Mouse (Mus musculus) erythroblast, embryonic 14.5 days (primary cell): ENCODE measurements around the gene Trak1. TPM values are rescaled to one million over a fixed set of nuclear protein-coding genes. Genes with fewer than 3 reads are reported as not detected.

Source experiments
- H3K27me3 ChIP-seq: 2 replicates; pipeline ENCODE4 v1.6.1; 2012; ENCODE audit warnings: inconsistent platforms; ENCODE audit not compliant: control insufficient read depth
- H3K36me3 ChIP-seq: 2 replicates; pipeline ENCODE4 v1.6.1; 2012; ENCODE audit warnings: mild to moderate bottlenecking, inconsistent platforms; ENCODE audit not compliant: control insufficient read depth
- H3K4me1 ChIP-seq: 2 replicates; pipeline ENCODE4 v1.6.1; 2012; ENCODE audit warnings: inconsistent platforms; ENCODE audit not compliant: control insufficient read depth
- H3K4me3 ChIP-seq: replicated peaks from 2 replicates; pipeline ENCODE3; 2012; ENCODE audit warnings: moderate library complexity, mild to moderate bottlenecking, inconsistent platforms
- H3K9me3 ChIP-seq: 2 replicates; pipeline ENCODE4 v1.6.1; 2012; ENCODE audit warnings: low read length, inconsistent platforms, mixed read lengths; ENCODE audit not compliant: control insufficient read depth
- GATA1 ChIP-seq: IDR thresholded peaks from 2 replicates; pipeline ENCODE4 v1.6.1; 2012; ENCODE audit warnings: low read length, inconsistent platforms, mixed read lengths
- TAL1 ChIP-seq: IDR thresholded peaks from 3 replicates; pipeline ENCODE4 v1.6.1; 2012; ENCODE audit warnings: low read length, inconsistent platforms, mixed read lengths
- polyA plus RNA-seq: library from polyadenylated mRNA; stranded (reverse); fragments of >175 nt; gene quantifications from 2 replicates; pipeline ENCODE4 v1.2.3, GENCODE M21; 2012

Gene Trak1
- polyA plus RNA-seq, 1 experiment = 1.2 TPM

GRCm38 (mm10) chr9:121420817-121421216 lies 123.5 kb downstream of the Trak1 start:
- Histone ChIP-seq H3K9me3 (peaks cover 3% of the 10 kb centered on the region; the same call in 1 of the 2 replicates), H3K36me3 (peaks cover 8% of the 10 kb centered on the region), H3K4me1 (peaks cover 49% of the 10 kb centered on the region), H3K4me3 (no peak overlapping the region), H3K27me3 (no peaks in the 10 kb centered on the region)
- TF ChIP-seq TAL1 (no peak), GATA1 (no peak)

GRCm38 (mm10) chr9:121422402-121422801 lies 125.1 kb downstream of the Trak1 start:
- Histone ChIP-seq H3K36me3 (peaks cover 10% of the 10 kb centered on the region), H3K4me3 (no peak overlapping the region), H3K27me3 (no peaks in the 10 kb centered on the region), H3K4me1 (peaks cover 65% of the 10 kb centered on the region), H3K9me3 (peaks cover 3% of the 10 kb centered on the region; the same call in 1 of the 2 replicates)
- TF ChIP-seq TAL1 (no peak), GATA1 (no peak)

- Histone ChIP-seq H3K9me3 (no peaks in the 10 kb centered on the region), H3K4me1 (peaks cover 75% of the 10 kb centered on the region), H3K36me3 (peaks cover 16% of the 10 kb centered on the region), H3K4me3 (no peak overlapping the region), H3K27me3 (no peaks in the 10 kb centered on the region)
- TF ChIP-seq TAL1 = no peak
These were observed 126.3 kb downstream of the Trak1 start for GRCm38 (mm10) chr9:121423621-121424020.

GRCm38 (mm10) chr9:121424281-121425164 lies 127.2 kb downstream of the Trak1 start:
- no peak for TF ChIP-seq GATA1
- no peak for TF ChIP-seq TAL1
- H3K27me3 ChIP-seq = no peaks in the 10 kb centered on the region
- peaks cover 16% of the 10 kb centered on the region for H3K36me3 ChIP-seq
- H3K9me3 ChIP-seq = no peaks in the 10 kb centered on the region
- peaks cover 79% of the 10 kb centered on the region for H3K4me1 ChIP-seq
- no peak overlapping the region for H3K4me3 ChIP-seq

GRCm38 (mm10) chr9:121426451-121426850 lies 129.1 kb downstream of the Trak1 start:
- TF ChIP-seq TAL1 = peak; percentile 64
- TF ChIP-seq GATA1 = peak; percentile 95
- peaks cover 16% of the 10 kb centered on the region for H3K36me3 ChIP-seq
- H3K4me3 ChIP-seq = peak overlapping the region; percentile 51
- peaks cover 85% of the 10 kb centered on the region for H3K4me1 ChIP-seq
- no peaks in the 10 kb centered on the region for H3K27me3 ChIP-seq
- H3K9me3 ChIP-seq = no peaks in the 10 kb centered on the region

GRCm38 (mm10) chr9:121426902-121427301 lies 129.6 kb downstream of the Trak1 start:
- Histone ChIP-seq H3K27me3 (no peaks in the 10 kb centered on the region), H3K36me3 (peaks cover 16% of the 10 kb centered on the region), H3K4me3 (peak overlapping the region; percentile 51), H3K4me1 (peaks cover 82% of the 10 kb centered on the region), H3K9me3 (no peaks in the 10 kb centered on the region)
- no peak for TF ChIP-seq GATA1
- TF ChIP-seq TAL1 = no peak

- H3K4me3 ChIP-seq = no peak overlapping the region
- no peaks in the 10 kb centered on the region for H3K9me3 ChIP-seq
- peaks cover 70% of the 10 kb centered on the region for H3K4me1 ChIP-seq
- TF ChIP-seq TAL1 (no peak), GATA1 (no peak)
- H3K36me3 ChIP-seq = peaks cover 16% of the 10 kb centered on the region
- H3K27me3 ChIP-seq = no peaks in the 10 kb centered on the region
These were observed 132.3 kb downstream of the Trak1 start for GRCm38 (mm10) chr9:121429592-121429991.

GRCm38 (mm10) chr9:121430379-121430778 lies 133.1 kb downstream of the Trak1 start:
- Histone ChIP-seq H3K4me1 (peaks cover 70% of the 10 kb centered on the region), H3K36me3 (peaks cover 16% of the 10 kb centered on the region)

GRCm38 (mm10) chr9:121433745-121434528 lies 136.6 kb downstream of the Trak1 start:
- peaks cover 4% of the 10 kb centered on the region for H3K36me3 ChIP-seq

More at GRCm38 (mm10) chr9:121430379-121430778, 133.1 kb downstream of the Trak1 start:
- H3K4me3 ChIP-seq = no peak overlapping the region
- H3K9me3 ChIP-seq = no peaks in the 10 kb centered on the region
- H3K27me3 ChIP-seq = no peaks in the 10 kb centered on the region
- no peak for TF ChIP-seq GATA1
- TF ChIP-seq TAL1 = no peak

More at GRCm38 (mm10) chr9:121433745-121434528, 136.6 kb downstream of the Trak1 start:
- Histone ChIP-seq H3K4me1 (peaks cover 56% of the 10 kb centered on the region), H3K27me3 (no peaks in the 10 kb centered on the region), H3K4me3 (no peak overlapping the region), H3K9me3 (no peaks in the 10 kb centered on the region)
- TF ChIP-seq TAL1 = no peak
